Mouse (Mus musculus) liver, embryonic 16.5 days (tissue): Measurements from ENCODE around the gene Homer2. TPM values are rescaled to one million over a fixed set of nuclear protein-coding genes. Genes with fewer than 3 reads are reported as not detected.

Source experiments
- ATAC-seq: fragments of 200-750 bp; cut with Nextera tagmentation; 2 replicates; pipeline ENCODE4 v1.8.0; 2017; ENCODE audit warnings: low read depth, mild to moderate bottlenecking, moderate number of reproducible peaks, moderate library complexity
- H3K27ac ChIP-seq: fragments of 300-500 bp; sonication (generic); 2 replicates; pipeline ENCODE4 v1.5.1; 2014; ENCODE audit warnings: mild to moderate bottlenecking, low read length
- H3K27me3 ChIP-seq: fragments of 300-500 bp; sonication (generic); 2 replicates; pipeline ENCODE4 v1.6.1; 2014; ENCODE audit warnings: low read depth, low read length, mixed read lengths; ENCODE audit not compliant: control insufficient read depth, insufficient read depth
- H3K36me3 ChIP-seq: fragments of 300-500 bp; sonication (generic); 2 replicates; pipeline ENCODE4 v1.6.1; 2014; ENCODE audit warnings: mild to moderate bottlenecking; ENCODE audit not compliant: control insufficient read depth, insufficient read depth
- H3K4me1 ChIP-seq: fragments of 300-500 bp; sonication (generic); 2 replicates; pipeline ENCODE4 v1.6.1; 2014; ENCODE audit warnings: low read depth, low read length, mixed read lengths; ENCODE audit not compliant: control insufficient read depth
- H3K4me2 ChIP-seq: fragments of 300-500 bp; sonication (generic); 2 replicates; pipeline ENCODE4 v1.6.1; 2014; ENCODE audit warnings: low read depth, low read length, mixed read lengths
- H3K4me3 ChIP-seq: fragments of 300-500 bp; sonication (generic); 2 replicates; pipeline ENCODE4 v1.5.1; 2014; ENCODE audit warnings: low read depth, mild to moderate bottlenecking, low read length
- H3K9ac ChIP-seq: fragments of 300-500 bp; sonication (generic); 2 replicates; pipeline ENCODE4 v1.6.1; 2014; ENCODE audit warnings: low read depth, low read length
- H3K9me3 ChIP-seq: fragments of 300-500 bp; sonication (generic); replicated peaks from 2 replicates; pipeline ENCODE4 v1.6.1; 2016; ENCODE audit warnings: low read length; ENCODE audit not compliant: control insufficient read depth
- WGBS: fragments of 180-500 bp; shearing (Covaris S2); extraction: QIAGEN DNeasy Blood & Tissue Kit; methylation state at CpG from one replicate; pipeline ENCODE4 v1.1.7; 2014; ENCODE audit not compliant: insufficient replicate concordance; 5-methylcytosine and 5-hydroxymethylcytosine counted together
- polyA plus RNA-seq: library from polyadenylated mRNA; unstranded; fragments of >200 nt; fragmentation: Nextera tagmentation; extraction: Ambion mirVana; gene quantifications from 2 replicates; pipeline ENCODE4 v1.2.1, GENCODE M21; 2015

Homer2 gene
- polyA plus RNA-seq, 1 experiment from 2014 or later, result 3.3 TPM

DNA sequence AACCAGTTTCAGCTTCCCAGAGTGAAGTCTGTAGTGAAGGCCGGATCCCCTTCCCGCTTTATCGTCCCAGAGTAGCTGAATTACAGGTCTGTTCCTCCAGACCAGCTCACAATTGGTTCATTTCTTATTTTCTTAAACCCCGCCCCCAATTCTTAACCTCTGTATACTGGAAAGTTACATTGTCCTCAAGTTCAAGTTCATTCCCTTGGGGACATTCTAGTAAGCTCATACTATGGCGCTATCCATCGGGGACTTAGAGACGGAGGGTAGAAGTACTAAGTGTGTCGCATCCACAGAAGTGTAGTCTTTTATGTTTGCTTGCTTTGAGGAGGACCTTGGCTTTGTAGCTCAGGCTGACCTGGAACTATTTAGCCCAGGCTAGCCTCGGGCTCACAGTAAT is 133.5 kb downstream of the Homer2 start:
- no peak for ATAC-seq
- no peaks in the 10 kb centered on the region for H3K27me3 ChIP-seq
- H3K4me1 ChIP-seq, result peaks cover 16% of the 10 kb centered on the region
- H3K4me2 ChIP-seq, result 0 out of 2 replicates have a peak overlapping the region, but pooled peaks have one; percentile 75
- H3K9ac ChIP-seq, result no peak overlapping the region
- WGBS, result 89% methylated on average over 9 of the region's 9 CpGs
- H3K36me3 ChIP-seq, result peaks cover 14% of the 10 kb centered on the region
- peak overlapping the region; percentile 92; the same call in 1 of the 2 replicates for H3K4me3 ChIP-seq
- H3K27ac ChIP-seq, result no peak overlapping the region; the same call in 1 of the 2 replicates
- no peaks in the 10 kb centered on the region for H3K9me3 ChIP-seq

DNA sequence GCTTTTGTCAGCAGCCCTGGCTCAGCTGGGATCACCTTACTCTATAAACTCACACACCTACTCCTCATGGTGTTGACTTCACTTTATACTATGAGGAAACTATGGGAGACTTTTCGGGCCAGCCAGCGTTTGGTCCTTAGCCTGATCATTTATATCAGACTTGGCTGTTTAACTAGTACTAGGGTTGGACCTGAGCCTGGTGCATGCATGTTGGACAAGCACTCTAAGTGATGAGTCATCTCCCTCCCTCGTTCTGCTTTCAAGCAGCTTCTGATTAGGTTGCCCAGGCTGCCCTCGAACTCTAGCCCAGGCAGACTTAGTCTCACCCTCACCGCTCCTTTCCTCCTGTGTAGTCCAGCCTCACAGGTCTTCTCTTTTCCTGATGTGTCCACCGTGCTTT is 133.9 kb downstream of the Homer2 start:
- ATAC-seq, result no peak
- Histone ChIP-seq H3K27me3 (no peaks in the 10 kb centered on the region), H3K9ac (no peak overlapping the region; the same call in none of the 2 replicates), H3K4me2 (peak overlapping the region; percentile 75), H3K4me1 (peaks cover 14% of the 10 kb centered on the region), H3K36me3 (peaks cover 12% of the 10 kb centered on the region), H3K4me3 (peak overlapping the region; percentile 92), H3K9me3 (no peaks in the 10 kb centered on the region), H3K27ac (peak overlapping the region; percentile 29; the same call in 1 of the 2 replicates)
- 51% methylated on average over 6 of the region's 6 CpGs for WGBS

DNA sequence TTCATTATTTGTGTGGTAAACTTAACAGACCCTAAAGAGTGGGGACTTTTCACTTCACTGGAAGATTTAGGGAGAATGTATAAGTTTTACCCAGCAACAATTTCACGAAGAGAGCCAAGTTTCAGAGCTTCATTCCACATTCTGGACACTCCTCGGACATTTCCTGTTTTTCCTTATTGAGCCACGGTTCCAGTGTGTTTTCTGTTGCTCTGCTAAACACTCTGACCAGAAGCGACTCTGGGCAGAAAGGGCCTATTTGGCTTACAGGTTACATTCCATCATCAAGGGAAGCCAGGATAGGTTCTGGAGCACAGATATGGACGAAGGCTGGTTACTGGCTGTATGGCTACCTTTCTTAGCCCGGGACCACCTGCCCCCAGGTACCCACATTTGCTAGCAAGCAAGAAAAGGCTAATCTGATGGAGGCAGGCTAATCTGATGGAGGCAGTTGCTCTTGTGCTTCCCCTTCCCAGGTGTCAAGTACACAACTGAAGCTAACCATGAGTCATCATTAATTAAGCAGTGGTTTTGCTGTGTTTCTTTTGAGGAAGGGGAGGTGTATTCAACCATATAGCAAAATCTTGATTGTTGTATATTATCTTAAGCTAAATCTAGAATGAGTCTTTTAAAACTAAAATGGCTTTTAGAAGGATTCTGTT is 134.6 kb downstream of the Homer2 start:
- Histone ChIP-seq H3K27me3 (no peaks in the 10 kb centered on the region), H3K9me3 (no peaks in the 10 kb centered on the region), H3K36me3 (peaks cover 5% of the 10 kb centered on the region), H3K9ac (peak overlapping the region; percentile 94), H3K4me3 (peak overlapping the region; percentile 92), H3K27ac (peak overlapping the region; percentile 96), H3K4me1 (peaks cover 14% of the 10 kb centered on the region), H3K4me2 (peak overlapping the region; percentile 75)
- no peak for ATAC-seq
- WGBS, result 41% methylated on average over 6 of the region's 6 CpGs

DNA sequence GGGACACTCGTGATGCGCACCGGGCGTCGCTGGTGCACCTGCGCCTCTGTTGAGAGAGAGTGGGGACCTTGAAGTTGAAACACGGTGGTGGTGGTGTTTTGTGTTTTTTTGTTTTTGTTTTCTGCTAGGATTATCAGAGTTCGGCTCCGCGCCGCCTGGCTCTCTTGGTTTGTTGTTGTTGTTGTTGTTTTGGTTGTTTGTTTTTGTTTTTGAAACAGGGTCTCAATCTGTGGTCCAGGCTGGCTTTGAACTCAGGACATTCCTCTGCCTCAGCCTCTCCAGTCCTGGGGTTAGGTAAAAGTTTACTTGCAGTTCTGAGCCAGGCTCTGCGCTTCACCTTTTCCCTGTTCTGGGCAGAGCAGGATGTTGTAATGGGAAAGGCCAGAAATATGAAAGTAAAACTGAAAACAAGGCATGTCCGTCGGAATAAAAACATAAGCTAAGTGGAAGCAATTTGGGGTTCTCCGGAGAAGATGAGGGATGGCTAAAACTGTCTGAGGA is 135.3 kb downstream of the Homer2 start:
- Histone ChIP-seq H3K27ac (peak overlapping the region; percentile 96), H3K9ac (peak overlapping the region; percentile 94), H3K9me3 (no peaks in the 10 kb centered on the region), H3K27me3 (no peaks in the 10 kb centered on the region), H3K36me3 (peaks cover 5% of the 10 kb centered on the region; the same call in 1 of the 2 replicates), H3K4me3 (peak overlapping the region; percentile 92), H3K4me2 (peak overlapping the region; percentile 75), H3K4me1 (peaks cover 14% of the 10 kb centered on the region)
- no peak for ATAC-seq
- 8% methylated on average over 15 of the region's 15 CpGs for WGBS

DNA sequence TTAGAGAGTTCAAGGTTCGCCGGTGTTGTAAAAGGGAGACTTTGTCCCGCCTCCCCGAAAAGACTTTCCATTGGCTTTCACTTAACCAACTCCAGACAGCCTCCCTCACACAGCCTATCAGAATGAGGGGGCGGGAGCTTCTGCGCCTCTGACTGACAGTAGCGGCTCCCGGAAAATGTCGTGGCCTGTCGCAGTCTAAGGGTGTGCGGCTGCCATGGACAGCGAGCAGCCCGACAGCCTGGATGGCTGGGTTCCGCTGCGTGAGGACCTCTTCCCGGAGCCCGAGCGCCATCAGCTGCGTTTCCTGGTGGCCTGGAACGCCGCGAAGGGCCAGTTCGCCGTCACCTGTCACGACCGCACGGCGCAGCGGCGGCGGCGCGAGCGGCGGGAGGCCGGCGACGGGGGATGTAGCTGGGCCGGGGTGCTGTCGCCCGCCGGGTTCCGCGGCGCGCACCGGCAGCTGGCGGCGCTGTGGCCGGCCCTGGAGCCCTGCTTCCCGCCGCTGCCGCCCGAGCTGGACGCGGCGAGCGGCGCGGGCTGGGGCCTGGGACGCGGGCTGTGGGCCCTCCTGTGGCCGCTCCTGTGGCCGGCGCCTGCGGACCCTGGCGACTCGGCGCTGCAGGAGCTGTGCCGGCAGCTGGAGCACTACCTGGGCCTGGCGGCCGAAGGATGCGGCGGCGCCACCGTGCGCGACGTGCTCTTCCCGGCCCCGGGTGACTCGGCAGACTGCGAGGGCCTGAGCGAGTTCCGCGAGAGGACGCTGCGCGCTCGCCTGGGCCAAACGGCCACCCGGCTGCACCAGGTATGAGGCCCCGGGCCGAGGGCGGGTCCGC is 136.0 kb downstream of the Homer2 start, which contains the start of gene Whamm:
Gene Whamm, plus strand, starts transcription at position 159 of the 833 bp plus-strand sequence.
- H3K9ac ChIP-seq, result peak within 1 kb of the TSS; percentile 94
- ATAC-seq, result peak; percentile 96
- WGBS, result under 1% methylated on average over 82 of the region's 96 CpGs

DNA sequence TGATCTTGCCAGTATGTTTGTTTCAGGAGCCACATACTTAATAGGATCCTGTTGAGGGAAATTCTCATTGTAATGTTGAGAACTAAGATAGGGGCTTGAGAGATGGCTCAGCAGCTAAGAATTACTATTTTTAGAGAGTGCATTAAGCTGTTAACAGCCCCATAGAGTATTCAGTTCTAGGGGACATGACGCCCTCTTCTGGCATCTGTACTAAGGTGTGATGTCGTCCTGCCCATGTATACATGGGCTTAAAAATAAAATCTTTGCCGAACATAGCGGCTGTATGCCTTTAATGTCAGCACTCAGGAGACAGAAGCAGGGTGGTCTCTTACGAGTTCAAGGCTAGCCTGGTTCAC is 136.6 kb downstream of the Homer2 start:
- Histone ChIP-seq H3K27ac (no peak overlapping the region), H3K4me3 (peak overlapping the region; percentile 92), H3K36me3 (peaks cover 5% of the 10 kb centered on the region; the same call in 1 of the 2 replicates), H3K27me3 (no peaks in the 10 kb centered on the region), H3K9me3 (no peaks in the 10 kb centered on the region), H3K9ac (no peak overlapping the region), H3K4me1 (peaks cover 14% of the 10 kb centered on the region), H3K4me2 (peak overlapping the region; percentile 50)
- no peak; the same call in 1 of the 2 replicates for ATAC-seq
- WGBS, result 4% methylated on average over 5 of the region's 5 CpGs

More for the DNA sequence above, 136.0 kb downstream of the Homer2 start, which contains the start of gene Whamm:
- Histone ChIP-seq H3K27ac (peak within 1 kb of the TSS; percentile 96), H3K4me2 (peak within 1 kb of the TSS; percentile 75), H3K9me3 (no peaks in the 10 kb centered on the region), H3K27me3 (no peaks in the 10 kb centered on the region), H3K4me3 (peak within 1 kb of the TSS; percentile 92), H3K4me1 (peaks cover 14% of the 10 kb centered on the region), H3K36me3 (peaks cover 5% of the 10 kb centered on the region; the same call in 1 of the 2 replicates)

DNA sequence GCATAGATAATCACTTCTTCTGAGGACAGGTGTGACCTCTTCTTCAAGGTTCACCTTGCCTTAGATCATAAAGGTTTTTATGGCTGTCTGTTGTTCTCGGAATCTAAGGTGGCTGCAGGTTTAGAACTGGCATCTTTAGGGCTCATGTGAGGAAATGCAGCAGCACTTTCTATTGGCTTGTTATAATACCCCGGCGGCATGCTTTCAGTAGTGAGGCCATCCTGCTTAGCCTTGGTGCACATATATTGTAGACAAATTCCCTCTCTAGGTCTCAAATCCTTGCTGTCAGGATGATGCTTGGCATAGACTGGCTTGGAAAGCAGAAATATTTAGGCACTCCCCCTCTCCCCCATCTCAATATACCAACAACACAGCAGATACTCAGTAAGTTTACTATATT is 137.1 kb downstream of the Homer2 start:
- no peaks in the 10 kb centered on the region for H3K27me3 ChIP-seq
- H3K4me3 ChIP-seq, result no peak overlapping the region
- no peak overlapping the region for H3K4me2 ChIP-seq
- H3K9me3 ChIP-seq, result no peaks in the 10 kb centered on the region
- peaks cover 14% of the 10 kb centered on the region for H3K4me1 ChIP-seq
- peaks cover 5% of the 10 kb centered on the region; the same call in 1 of the 2 replicates for H3K36me3 ChIP-seq
- no peak for ATAC-seq
- WGBS, result 84% methylated on average over 3 of the region's 3 CpGs
- H3K9ac ChIP-seq, result no peak overlapping the region
- no peak overlapping the region for H3K27ac ChIP-seq

DNA sequence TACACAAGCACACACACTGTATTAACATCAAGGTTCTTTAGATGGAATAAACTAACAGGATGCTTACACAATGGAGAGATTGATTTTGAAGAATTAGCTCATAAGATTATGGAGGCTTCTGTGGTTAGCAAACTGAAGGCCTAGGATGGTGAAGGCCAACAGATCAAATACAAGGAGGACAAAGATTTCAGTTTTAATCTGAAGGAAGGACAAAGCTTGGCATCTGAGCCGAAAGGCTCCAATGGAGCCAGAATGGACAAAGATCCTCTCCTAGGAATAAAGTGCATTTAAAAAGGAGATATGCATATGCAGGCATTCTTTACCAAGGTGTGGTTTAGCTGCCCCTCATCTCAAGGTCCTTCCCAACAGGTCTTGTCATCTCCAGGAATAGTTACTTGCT is 137.5 kb downstream of the Homer2 start:
- no peak overlapping the region for H3K9ac ChIP-seq
- WGBS, result 84% methylated on average over 1 of the region's 1 CpGs
- no peaks in the 10 kb centered on the region for H3K27me3 ChIP-seq
- no peak overlapping the region for H3K4me2 ChIP-seq
- no peak overlapping the region for H3K4me3 ChIP-seq
- H3K27ac ChIP-seq, result no peak overlapping the region
- peaks cover under 1% of the 10 kb centered on the region; the same call in 1 of the 2 replicates for H3K36me3 ChIP-seq
- peaks cover 14% of the 10 kb centered on the region for H3K4me1 ChIP-seq
- no peak for ATAC-seq
- H3K9me3 ChIP-seq, result no peaks in the 10 kb centered on the region
